Mouse (Mus musculus): ENCODE results near the gene Cops3.
"Not testable (repeated sequence)": the region's sequence is repeated elsewhere in the genome, so short reads cannot be mapped to it uniquely, and the experiment has no call there.

Gene Cops3

GRCm38 (mm10) chr11:59839459-59840126 is at the start of gene Cops3:
Cops3 (minus strand) TSS chr11:59839838.
- DNase-seq (ENCODE audit: low spot score), result peak; percentile 94

- DNase-seq (ENCODE audit: low spot score), result no peak
These were observed 48.5 kb upstream of the Cops3 start for GRCm38 (mm10) chr11:59888151-59888550.

GRCm38 (mm10) chr11:59886952-59887351 is 47.3 kb upstream of the Cops3 start:
- no peak for DNase-seq (ENCODE audit: low spot score)

GRCm38 (mm10) chr11:59885217-59885986 is 45.8 kb upstream of the Cops3 start:
- no peak for DNase-seq (ENCODE audit: low spot score)

GRCm38 (mm10) chr11:59880031-59880430 is 40.4 kb upstream of the Cops3 start:
- peak; percentile 91 for DNase-seq (ENCODE audit: low spot score)

GRCm38 (mm10) chr11:59872124-59872523 is 32.5 kb upstream of the Cops3 start:
- DNase-seq (ENCODE audit: low spot score), result no peak

- no peak for DNase-seq (ENCODE audit: low spot score)
These were observed 24.7 kb upstream of the Cops3 start for GRCm38 (mm10) chr11:59864316-59864715.

- DNase-seq (ENCODE audit: low spot score), result no peak
These were observed 20.8 kb upstream of the Cops3 start for GRCm38 (mm10) chr11:59860467-59860866.

- no peak for DNase-seq (ENCODE audit: low spot score)
These were observed 13.2 kb upstream of the Cops3 start for GRCm38 (mm10) chr11:59852865-59853264.

GRCm38 (mm10) chr11:59847891-59848884 is 8.6 kb upstream of the Cops3 start:
- DNase-seq (ENCODE audit: low spot score), result peak; percentile 85

- DNase-seq (ENCODE audit: low spot score), result peak; percentile 65
These were observed 7.5 kb upstream of the Cops3 start for GRCm38 (mm10) chr11:59847131-59847530.

GRCm38 (mm10) chr11:59846311-59846710 is 6.7 kb upstream of the Cops3 start:
- no peak for DNase-seq (ENCODE audit: low spot score)

GRCm38 (mm10) chr11:59839008-59839458 is 605 bp downstream of the Cops3 start, which contains the start of gene Nt5m:
Nt5m (plus strand) TSS chr11:59839447.
- DNase-seq (ENCODE audit: low spot score), result peak; percentile 95

GRCm38 (mm10) chr11:59838426-59838825 is 1.2 kb downstream of the Cops3 start:
- DNase-seq (ENCODE audit: low spot score), result no peak

GRCm38 (mm10) chr11:59837789-59838188 is 1.8 kb downstream of the Cops3 start:
- DNase-seq (ENCODE audit: low spot score), result not testable (repeated sequence)

- no peak for DNase-seq (ENCODE audit: low spot score)
These were observed 18.0 kb downstream of the Cops3 start for GRCm38 (mm10) chr11:59821625-59822024.

- no peak for DNase-seq (ENCODE audit: low spot score)
These were observed 21.7 kb downstream of the Cops3 start for GRCm38 (mm10) chr11:59817916-59818315.

GRCm38 (mm10) chr11:59815482-59816065 is 24.1 kb downstream of the Cops3 start:
- no peak for DNase-seq (ENCODE audit: low spot score)

GRCm38 (mm10) chr11:59814936-59815335 is 24.7 kb downstream of the Cops3 start:
- DNase-seq (ENCODE audit: low spot score), result no peak

GRCm38 (mm10) chr11:59814311-59814710 is 25.3 kb downstream of the Cops3 start:
- no peak for DNase-seq (ENCODE audit: low spot score)

GRCm38 (mm10) chr11:59813276-59813675 is 26.4 kb downstream of the Cops3 start:
- DNase-seq (ENCODE audit: low spot score), result no peak

GRCm38 (mm10) chr11:59811211-59811610 is 28.4 kb downstream of the Cops3 start:
- DNase-seq (ENCODE audit: low spot score), result no peak

All from testis, postnatal 10 days (tissue).